Mouse (Mus musculus): ENCODE measurements around the gene Lmtk2. TPM values are rescaled to one million over a fixed set of nuclear protein-coding genes. Genes with fewer than 3 reads are reported as not detected.

The Lmtk2 gene
- polyA plus RNA-seq, 1 experiment from 2014 or later: 4.9 TPM

- H3K9me3 ChIP-seq (replicated peaks; ENCODE audit: low read length): no peaks in the 10 kb centered on the region
- peak; percentile 28 for DNase-seq (ENCODE audit: low spot score)
Observed at GRCm38 (mm10) chr5:144100948-144101347, 712 bp downstream of the Lmtk2 start.

GRCm38 (mm10) chr5:144105070-144105469, 4.8 kb downstream of the Lmtk2 start:
- no peak overlapping the region for H3K27ac ChIP-seq
- DNase-seq (ENCODE audit: low spot score): no peak

More at GRCm38 (mm10) chr5:144100948-144101347, 712 bp downstream of the Lmtk2 start:
- Histone ChIP-seq H3K4me2 (ENCODE audit: low read length) (peak overlapping the region; percentile 97), H3K36me3 (ENCODE audit: insufficient read depth, low read length) (no peaks in the 10 kb centered on the region), H3K4me1 (replicated peaks; ENCODE audit: insufficient read depth, low read length) (0 out of 2 replicates have a peak, but pooled peaks cover 4% of the 10 kb centered on the region), H3K4me3 (replicated peaks; ENCODE audit: low read depth, low read length) (peak overlapping the region; percentile 98), H3K9ac (ENCODE audit: low read depth, low read length) (peak overlapping the region; percentile 91), H3K27me3 (ENCODE audit: insufficient read depth, low read length) (no peaks in the 10 kb centered on the region), H3K27ac (0 out of 2 replicates have a peak overlapping the region, but pooled peaks have one; percentile 88)
- WGBS: 2% methylated on average over 19 of the region's 20 CpGs
- ATAC-seq (replicated peaks; ENCODE audit: low FRiP score, low read depth): no peak
- no peak for TF ChIP-seq CTCF (IDR thresholded peaks at IDR 0.05; ENCODE audit: low read depth)

GRCm38 (mm10) chr5:144105471-144106129, 5.4 kb downstream of the Lmtk2 start:
- 0 out of 2 replicates have a peak, but pooled peaks cover 4% of the 10 kb centered on the region for H3K4me1 ChIP-seq (replicated peaks; ENCODE audit: insufficient read depth, low read length)
- H3K27me3 ChIP-seq (ENCODE audit: insufficient read depth, low read length): no peaks in the 10 kb centered on the region
- no peak overlapping the region for H3K4me2 ChIP-seq (ENCODE audit: low read length)
- no peaks in the 10 kb centered on the region for H3K9me3 ChIP-seq (replicated peaks; ENCODE audit: low read length)
- H3K36me3 ChIP-seq (ENCODE audit: insufficient read depth, low read length): no peaks in the 10 kb centered on the region
- DNase-seq (ENCODE audit: low spot score): no peak
- 0 out of 2 replicates have a peak overlapping the region, but pooled peaks have one; percentile 13 for H3K27ac ChIP-seq
- TF ChIP-seq CTCF (IDR thresholded peaks at IDR 0.05; ENCODE audit: low read depth): no peak; the same call in 1 of the 2 replicates
- no peak overlapping the region for H3K9ac ChIP-seq (ENCODE audit: low read depth, low read length)
- ATAC-seq (replicated peaks; ENCODE audit: low FRiP score, low read depth): no peak
- 66% methylated on average over 6 of the region's 6 CpGs for WGBS
- no peak overlapping the region for H3K4me3 ChIP-seq (replicated peaks; ENCODE audit: low read depth, low read length)

More at GRCm38 (mm10) chr5:144105070-144105469, 4.8 kb downstream of the Lmtk2 start:
- TF ChIP-seq CTCF (IDR thresholded peaks at IDR 0.05; ENCODE audit: low read depth): no peak
- 80% methylated on average over 9 of the region's 9 CpGs for WGBS
- Histone ChIP-seq H3K27me3 (ENCODE audit: insufficient read depth, low read length) (no peaks in the 10 kb centered on the region), H3K4me1 (replicated peaks; ENCODE audit: insufficient read depth, low read length) (0 out of 2 replicates have a peak, but pooled peaks cover 4% of the 10 kb centered on the region), H3K9ac (ENCODE audit: low read depth, low read length) (no peak overlapping the region), H3K4me3 (replicated peaks; ENCODE audit: low read depth, low read length) (no peak overlapping the region), H3K9me3 (replicated peaks; ENCODE audit: low read length) (no peaks in the 10 kb centered on the region), H3K36me3 (ENCODE audit: insufficient read depth, low read length) (no peaks in the 10 kb centered on the region), H3K4me2 (ENCODE audit: low read length) (no peak overlapping the region)
- no peak for ATAC-seq (replicated peaks; ENCODE audit: low FRiP score, low read depth)

GRCm38 (mm10) chr5:144106130-144106510, 5.9 kb downstream of the Lmtk2 start:
- no peak for ATAC-seq (replicated peaks; ENCODE audit: low FRiP score, low read depth)
- TF ChIP-seq CTCF (IDR thresholded peaks at IDR 0.05; ENCODE audit: low read depth): no peak
- Histone ChIP-seq H3K4me3 (replicated peaks; ENCODE audit: low read depth, low read length) (no peak overlapping the region), H3K4me2 (ENCODE audit: low read length) (no peak overlapping the region), H3K27ac (no peak overlapping the region), H3K9me3 (replicated peaks; ENCODE audit: low read length) (no peaks in the 10 kb centered on the region), H3K4me1 (replicated peaks; ENCODE audit: insufficient read depth, low read length) (0 out of 2 replicates have a peak, but pooled peaks cover 4% of the 10 kb centered on the region), H3K9ac (ENCODE audit: low read depth, low read length) (no peak overlapping the region), H3K27me3 (ENCODE audit: insufficient read depth, low read length) (no peaks in the 10 kb centered on the region), H3K36me3 (ENCODE audit: insufficient read depth, low read length) (no peaks in the 10 kb centered on the region)
- WGBS: 88% methylated on average over 3 of the region's 3 CpGs
- no peak for DNase-seq (ENCODE audit: low spot score)

GRCm38 (mm10) chr5:144109201-144109600, 9.0 kb downstream of the Lmtk2 start:
- 87% methylated on average over 8 of the region's 8 CpGs for WGBS
- no peaks in the 10 kb centered on the region for H3K27me3 ChIP-seq (ENCODE audit: insufficient read depth, low read length)
- no peak overlapping the region for H3K9ac ChIP-seq (ENCODE audit: low read depth, low read length)

GRCm38 (mm10) chr5:144112574-144113438, 12.6 kb downstream of the Lmtk2 start:
- H3K27ac ChIP-seq: no peak overlapping the region
- no peak for TF ChIP-seq CTCF (IDR thresholded peaks at IDR 0.05; ENCODE audit: low read depth)
- no peaks in the 10 kb centered on the region for H3K9me3 ChIP-seq (replicated peaks; ENCODE audit: low read length)
- DNase-seq (ENCODE audit: low spot score): no peak
- H3K4me3 ChIP-seq (replicated peaks; ENCODE audit: low read depth, low read length): no peak overlapping the region
- H3K27me3 ChIP-seq (ENCODE audit: insufficient read depth, low read length): no peaks in the 10 kb centered on the region
- no peak overlapping the region for H3K4me2 ChIP-seq (ENCODE audit: low read length)
- no peak overlapping the region for H3K9ac ChIP-seq (ENCODE audit: low read depth, low read length)
- no peaks in the 10 kb centered on the region for H3K4me1 ChIP-seq (replicated peaks; ENCODE audit: insufficient read depth, low read length)
- 72% methylated on average over 11 of the region's 11 CpGs for WGBS
- ATAC-seq (replicated peaks; ENCODE audit: low FRiP score, low read depth): no peak
- no peaks in the 10 kb centered on the region for H3K36me3 ChIP-seq (ENCODE audit: insufficient read depth, low read length)

More at GRCm38 (mm10) chr5:144109201-144109600, 9.0 kb downstream of the Lmtk2 start:
- DNase-seq (ENCODE audit: low spot score): no peak
- ATAC-seq (replicated peaks; ENCODE audit: low FRiP score, low read depth): no peak
- Histone ChIP-seq H3K4me1 (replicated peaks; ENCODE audit: insufficient read depth, low read length) (no peaks in the 10 kb centered on the region), H3K4me2 (ENCODE audit: low read length) (no peak overlapping the region), H3K4me3 (replicated peaks; ENCODE audit: low read depth, low read length) (no peak overlapping the region), H3K27ac (no peak overlapping the region), H3K9me3 (replicated peaks; ENCODE audit: low read length) (no peaks in the 10 kb centered on the region), H3K36me3 (ENCODE audit: insufficient read depth, low read length) (no peaks in the 10 kb centered on the region)
- TF ChIP-seq CTCF (IDR thresholded peaks at IDR 0.05; ENCODE audit: low read depth): no peak

Data from kidney, postnatal 0 days (tissue).